Mouse (Mus musculus) cerebellum, adult 18-20 months (tissue): ENCODE measurements around the gene Cmtm8.
A peak's percentile ranks its signal among the peaks of the same experiment; 100 is the strongest.

Experiments used
- DNase-seq, 2 experiments: peaks; one replicate each; pipeline ENCODE4 v3.0.0; 2021

Gene Cmtm8

GRCm38 (mm10) chr9:114818918-114819317, 25.0 kb downstream of the Cmtm8 start:
- no peak for DNase-seq

- no peak for DNase-seq
Measured at GRCm38 (mm10) chr9:114817012-114817411, 26.9 kb downstream of the Cmtm8 start.

- DNase-seq, result no peak
Measured at GRCm38 (mm10) chr9:114816121-114816520, 27.8 kb downstream of the Cmtm8 start.

- peak; percentile 33 to 56 for DNase-seq
Measured at GRCm38 (mm10) chr9:114815315-114815714, 28.6 kb downstream of the Cmtm8 start.

GRCm38 (mm10) chr9:114812001-114812400, 32.0 kb downstream of the Cmtm8 start:
- DNase-seq, result no peak

- no peak for DNase-seq
Measured at GRCm38 (mm10) chr9:114810837-114811236, 33.1 kb downstream of the Cmtm8 start.

GRCm38 (mm10) chr9:114808671-114809070, 35.3 kb downstream of the Cmtm8 start:
- DNase-seq, result no peak

- DNase-seq, result no peak
Measured at GRCm38 (mm10) chr9:114807261-114807660, 36.7 kb downstream of the Cmtm8 start.

GRCm38 (mm10) chr9:114805151-114805671, 38.7 kb downstream of the Cmtm8 start:
- no peak for DNase-seq

- no peak for DNase-seq
Measured at GRCm38 (mm10) chr9:114802191-114802590, 41.8 kb downstream of the Cmtm8 start.

- no peak for DNase-seq
Measured at GRCm38 (mm10) chr9:114801301-114801700, 42.7 kb downstream of the Cmtm8 start.

GRCm38 (mm10) chr9:114799498-114800107, 44.4 kb downstream of the Cmtm8 start:
- no peak for DNase-seq

- no peak for DNase-seq
Measured at GRCm38 (mm10) chr9:114798845-114799244, 45.1 kb downstream of the Cmtm8 start.

- DNase-seq, result peak; percentile 82 to 83
Measured at GRCm38 (mm10) chr9:114797329-114798004, 46.5 kb downstream of the Cmtm8 start.

- DNase-seq, result no peak
Measured at GRCm38 (mm10) chr9:114796473-114797050, 47.4 kb downstream of the Cmtm8 start.

GRCm38 (mm10) chr9:114794491-114794890, 49.5 kb downstream of the Cmtm8 start:
- DNase-seq, result no peak

- DNase-seq, result no peak
Measured at GRCm38 (mm10) chr9:114793764-114794295, 50.1 kb downstream of the Cmtm8 start.

GRCm38 (mm10) chr9:114789989-114790388, 54.0 kb downstream of the Cmtm8 start:
- no peak for DNase-seq

- DNase-seq, result no peak
Measured at GRCm38 (mm10) chr9:114789557-114789956, 54.4 kb downstream of the Cmtm8 start.

- no peak for DNase-seq
Measured at GRCm38 (mm10) chr9:114788697-114789096, 55.3 kb downstream of the Cmtm8 start.

- no peak for DNase-seq
Measured at GRCm38 (mm10) chr9:114787716-114788115, 56.2 kb downstream of the Cmtm8 start.

GRCm38 (mm10) chr9:114787134-114787533, 56.8 kb downstream of the Cmtm8 start:
- DNase-seq, result no peak

GRCm38 (mm10) chr9:114785432-114786125, 58.4 kb downstream of the Cmtm8 start:
- DNase-seq, result no peak
